Mouse (Mus musculus): ENCODE measurements around the gene Oip5.

Oip5 gene

DNA sequence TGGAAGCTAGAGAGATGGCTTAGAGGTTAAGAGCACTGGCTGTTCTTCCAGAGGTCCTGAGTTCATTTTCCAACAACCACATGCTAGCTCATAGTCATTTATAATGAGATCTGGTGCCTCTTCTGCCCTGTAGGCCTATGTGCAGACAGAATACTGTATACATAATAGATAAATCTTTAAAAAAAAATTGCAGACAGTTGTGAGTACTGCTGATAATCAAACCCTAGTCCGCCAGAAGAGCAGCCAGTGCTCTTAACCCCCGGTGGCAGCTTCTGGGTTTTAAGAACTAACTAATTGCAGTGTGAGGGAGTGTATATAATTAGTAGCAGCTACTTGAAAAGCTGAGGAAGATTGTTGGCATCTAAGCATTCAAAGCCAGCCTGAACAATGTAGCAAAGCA, 34.8 kb downstream of the Oip5 start:
- no peak for DNase-seq

- no peak for DNase-seq
Measured at GRCm38 (mm10) chr2:119581571-119581970, 36.7 kb downstream of the Oip5 start.

- DNase-seq, result no peak
Measured at GRCm38 (mm10) chr2:119572471-119572870, 45.8 kb downstream of the Oip5 start.

GRCm38 (mm10) chr2:119566182-119566855, 52.0 kb downstream of the Oip5 start:
- no peak for DNase-seq

DNA sequence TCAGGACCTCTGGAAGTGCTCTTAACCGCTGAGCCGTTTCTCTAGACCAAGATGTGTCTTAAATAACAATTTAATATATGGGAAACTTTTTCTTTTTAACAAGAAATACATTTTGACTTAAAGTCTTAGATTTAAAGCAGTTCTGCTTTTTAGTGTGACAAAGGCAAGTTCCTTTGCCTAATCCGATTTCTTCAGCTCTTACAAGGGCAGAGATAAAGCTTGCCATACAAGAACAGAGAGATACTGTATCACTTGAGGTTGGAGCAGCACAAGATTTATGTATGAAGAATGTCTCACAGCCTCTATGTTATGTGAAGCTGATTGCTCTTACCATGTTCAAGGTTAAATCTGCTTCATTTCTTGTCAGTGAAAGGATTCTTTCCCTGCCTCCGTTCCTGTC, 53.0 kb downstream of the Oip5 start:
- no peak for DNase-seq

DNA sequence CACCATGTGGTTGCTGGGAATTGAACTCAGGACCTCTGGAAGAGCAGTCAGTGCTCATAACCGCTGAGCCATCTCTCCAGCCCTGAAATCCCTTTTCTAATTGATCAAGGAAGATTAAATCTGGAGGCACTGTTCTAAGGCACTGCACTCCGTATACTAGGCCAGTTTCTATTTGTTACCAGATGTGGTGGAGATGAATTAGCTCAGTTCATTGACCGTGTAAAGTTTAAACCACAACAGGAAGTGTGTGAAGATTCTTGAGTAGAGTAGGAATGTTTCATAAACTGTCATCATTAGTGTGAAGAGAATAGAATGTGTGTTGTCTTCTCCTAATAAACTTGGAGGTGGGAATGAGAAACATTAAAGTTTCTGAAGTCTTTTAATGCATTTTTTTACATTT, 56.5 kb downstream of the Oip5 start:
- no peak for DNase-seq

Data from cerebellum, adult 8-10 months (tissue).